Mouse (Mus musculus) testis, adult 2 months (tissue): ENCODE data around the gene Ggps1.

Experiments
- CTCF ChIP-seq: fragments of 200-500 bp; IDR thresholded peaks from 2 replicates; pipeline ENCODE4 v1.5.1; 2012; ENCODE audit warnings: low read depth, mild to moderate bottlenecking, inconsistent platforms, low read length, moderate library complexity; ENCODE audit not compliant: control insufficient read depth, insufficient read depth, insufficient replicate concordance
- POLR2A ChIP-seq: fragments of 200-500 bp; IDR thresholded peaks from 2 replicates; pipeline ENCODE4 v1.6.1; 2012; ENCODE audit warnings: low read depth, mild to moderate bottlenecking, inconsistent platforms, low read length, moderate library complexity; ENCODE audit not compliant: control insufficient read depth

DNA sequence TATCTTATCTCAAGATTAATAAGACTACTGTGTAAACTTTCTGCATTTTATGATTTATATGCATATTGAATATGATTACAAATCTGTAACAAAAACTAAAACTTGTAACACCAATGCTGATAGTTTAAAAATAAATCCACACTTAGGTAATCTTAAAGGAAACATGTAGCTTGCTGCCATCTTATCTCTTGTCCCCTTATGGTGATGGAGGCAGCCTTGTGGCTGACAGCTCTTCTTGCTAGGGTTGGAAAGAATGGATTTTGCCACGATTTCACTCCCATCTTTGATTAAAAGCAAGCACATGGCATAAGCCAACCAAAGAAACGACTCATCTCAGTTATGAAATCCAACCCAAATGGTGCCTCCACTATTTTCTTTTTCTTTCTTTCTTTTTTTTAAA is 18.8 kb downstream of the Ggps1 start:
- TF ChIP-seq POLR2A (no peak), CTCF (no peak)
